Mouse (Mus musculus): ENCODE measurements around the gene Ugt1a6b. TPM values are rescaled to one million over a fixed set of nuclear protein-coding genes. Genes with fewer than 3 reads are reported as not detected.
"Not testable (repeated sequence)": the region's sequence is repeated elsewhere in the genome, so short reads cannot be mapped to it uniquely, and the experiment has no call there.

Gene Ugt1a6b
- polyA plus RNA-seq (2016; fragmentation: Nextera tagmentation; extraction: Ambion mirVana) = 0.47 and 1.0 TPM in 2 replicates

DNA sequence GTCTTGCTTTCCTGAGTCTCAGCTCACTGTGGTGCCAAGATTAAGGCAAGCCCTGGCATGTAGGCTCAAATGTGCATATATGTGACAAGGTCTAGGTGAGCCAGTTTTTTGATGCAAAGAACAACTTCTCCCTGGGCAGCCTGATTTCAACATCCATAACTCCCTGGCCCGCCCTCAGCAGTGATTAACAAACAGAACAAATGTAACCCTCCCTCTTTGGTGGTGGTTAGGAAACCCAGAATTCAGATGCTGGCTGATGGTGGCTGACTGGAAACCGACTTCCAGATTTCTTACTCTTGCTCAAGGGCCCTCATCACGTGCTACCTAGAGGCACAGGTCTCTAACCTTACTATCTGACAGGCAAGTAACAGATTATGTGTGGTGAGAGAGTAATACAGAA is at the start of gene Ugt1a6b:
Ugt1a6b (plus strand) TSS at position 234 of the 400 bp plus-strand sequence.
- WGBS = 54% methylated on average over 3 of the region's 3 CpGs
- ATAC-seq (ENCODE audit: low FRiP score); H3K4me2 ChIP-seq (replicated peaks); H3K4me1 ChIP-seq; H3K4me3 ChIP-seq; H3K36me3 ChIP-seq; H3K27ac ChIP-seq; H3K9ac ChIP-seq; H3K27me3 ChIP-seq; H3K9me3 ChIP-seq (replicated peaks): not testable (repeated sequence)

DNA sequence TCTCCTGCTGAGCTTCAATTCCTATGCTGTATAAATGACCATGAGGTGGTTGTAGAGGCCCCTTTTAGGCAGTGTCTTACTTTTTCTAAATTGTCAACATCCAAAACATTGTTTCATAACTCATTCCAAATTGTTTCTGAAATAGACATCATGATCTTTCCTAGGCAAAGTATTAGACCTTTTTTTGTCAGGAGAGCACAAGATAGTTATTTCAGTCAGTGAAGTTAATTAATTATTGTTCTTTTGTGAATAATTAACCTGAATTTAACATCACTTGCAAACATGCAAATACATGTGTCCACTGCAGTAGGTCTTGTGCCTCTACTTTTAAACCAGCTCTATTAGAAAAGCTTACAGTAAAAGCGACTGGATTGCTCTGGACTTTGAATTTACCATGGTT is 48.0 kb upstream of the Ugt1a6b start, which contains the start of gene Ugt1a10:
Ugt1a10 (plus strand) TSS at position 301 of the 400 bp plus-strand sequence.
- H3K27ac ChIP-seq = no peak within 1 kb of the TSS
- no peaks in the 10 kb centered on the region for H3K4me1 ChIP-seq
- H3K9me3 ChIP-seq (replicated peaks) = no peaks in the 10 kb centered on the region
- H3K9ac ChIP-seq = no peak within 1 kb of the TSS
- 81% methylated on average over 1 of the region's 1 CpGs for WGBS
- no peak for ATAC-seq (ENCODE audit: low FRiP score)
- H3K4me2 ChIP-seq (replicated peaks) = no peak within 1 kb of the TSS
- no peaks in the 10 kb centered on the region for H3K36me3 ChIP-seq
- H3K27me3 ChIP-seq = no peaks in the 10 kb centered on the region
- H3K4me3 ChIP-seq = no peak within 1 kb of the TSS

DNA sequence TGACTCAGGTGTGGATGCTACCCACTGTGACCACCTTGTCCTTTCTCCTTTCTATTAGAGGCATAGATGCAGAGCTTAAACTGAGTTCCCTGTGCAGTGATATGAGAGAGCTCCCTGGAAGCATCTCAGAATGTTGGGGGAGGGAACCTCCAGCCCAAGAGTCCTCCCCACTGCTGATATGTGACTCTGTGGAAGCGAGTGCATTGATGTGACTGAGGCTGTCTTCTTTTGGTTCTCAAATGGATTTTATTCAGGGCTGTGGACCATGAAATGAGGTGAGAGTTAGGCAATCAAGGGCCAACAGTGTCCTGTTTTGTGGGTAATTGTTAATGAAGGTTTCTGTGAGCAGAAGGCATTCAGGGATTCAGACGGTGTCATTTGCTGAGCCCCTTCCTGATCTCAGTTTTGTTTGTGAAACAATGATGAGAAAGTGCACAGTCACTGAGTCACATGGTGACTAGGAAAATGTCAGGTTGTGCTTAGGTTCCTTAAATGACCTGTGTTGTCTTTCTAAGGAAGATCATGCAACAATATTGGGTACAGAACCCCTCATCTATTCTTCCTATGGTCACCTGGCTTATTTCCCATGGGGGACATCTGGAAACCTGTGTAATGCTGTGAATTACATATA is 36.5 kb upstream of the Ugt1a6b start:
- not testable (repeated sequence) for H3K4me3 ChIP-seq; H3K36me3 ChIP-seq; H3K4me1 ChIP-seq; ATAC-seq (ENCODE audit: low FRiP score); H3K27ac ChIP-seq; H3K4me2 ChIP-seq (replicated peaks); H3K9ac ChIP-seq; H3K27me3 ChIP-seq; H3K9me3 ChIP-seq (replicated peaks)
- WGBS = 65% methylated on average over 1 of the region's 2 CpGs

DNA sequence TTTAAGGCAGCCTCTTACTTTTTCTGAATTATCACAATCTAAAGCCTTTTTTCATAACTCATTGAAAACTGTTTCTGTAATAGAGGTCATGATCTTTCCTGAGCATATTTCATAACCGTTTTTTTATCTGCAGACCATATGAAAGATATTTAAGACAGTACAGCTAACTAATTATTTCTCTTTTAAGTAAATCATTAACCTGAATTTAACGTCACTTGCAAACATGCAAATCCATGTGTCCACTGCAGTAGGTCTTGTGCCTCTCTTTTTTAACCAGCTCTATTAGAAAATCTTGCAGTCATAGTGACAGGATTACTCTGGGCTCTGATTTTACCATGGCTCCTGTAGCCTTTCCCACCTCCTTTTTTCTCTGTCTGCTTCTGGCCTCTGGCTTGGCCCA is 32.6 kb upstream of the Ugt1a6b start, which contains the start of gene Ugt1a9:
Ugt1a9 (plus strand) TSS at position 306 of the 400 bp plus-strand sequence.
- no peaks in the 10 kb centered on the region for H3K27me3 ChIP-seq
- H3K36me3 ChIP-seq = no peaks in the 10 kb centered on the region
- no peaks in the 10 kb centered on the region for H3K4me1 ChIP-seq
- no peak for ATAC-seq (ENCODE audit: low FRiP score)
- no peak within 1 kb of the TSS for H3K4me3 ChIP-seq
- no peak within 1 kb of the TSS for H3K27ac ChIP-seq
- no peak within 1 kb of the TSS for H3K9ac ChIP-seq
- WGBS = 85% methylated on average over 2 of the region's 2 CpGs
- H3K9me3 ChIP-seq (replicated peaks) = no peaks in the 10 kb centered on the region
- H3K4me2 ChIP-seq (replicated peaks) = no peak within 1 kb of the TSS

DNA sequence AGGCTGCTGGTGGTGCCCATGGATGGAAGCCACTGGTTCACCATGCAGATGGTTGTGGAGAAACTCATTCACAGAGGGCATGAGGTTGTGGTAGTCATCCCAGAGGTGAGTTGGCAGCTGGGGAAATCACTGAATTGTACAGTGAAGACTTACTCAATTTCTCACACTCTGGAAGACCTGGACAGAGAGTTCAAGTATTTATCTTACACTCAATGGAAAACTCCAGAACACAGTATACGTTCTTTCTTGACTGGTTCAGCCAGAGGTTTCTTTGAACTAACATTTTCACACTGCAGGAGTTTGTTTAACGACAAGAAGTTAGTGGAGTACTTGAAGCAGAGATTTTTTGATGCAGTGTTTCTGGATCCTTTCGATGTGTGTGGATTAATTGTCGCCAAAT is 32.1 kb upstream of the Ugt1a6b start:
- no peaks in the 10 kb centered on the region for H3K9me3 ChIP-seq (replicated peaks)
- H3K4me2 ChIP-seq (replicated peaks) = no peak overlapping the region
- H3K9ac ChIP-seq = no peak overlapping the region
- WGBS = 85% methylated on average over 4 of the region's 4 CpGs
- no peak overlapping the region for H3K27ac ChIP-seq
- H3K4me3 ChIP-seq = no peak overlapping the region
- H3K36me3 ChIP-seq = no peaks in the 10 kb centered on the region
- no peaks in the 10 kb centered on the region for H3K27me3 ChIP-seq
- ATAC-seq (ENCODE audit: low FRiP score) = no peak
- no peaks in the 10 kb centered on the region for H3K4me1 ChIP-seq

DNA sequence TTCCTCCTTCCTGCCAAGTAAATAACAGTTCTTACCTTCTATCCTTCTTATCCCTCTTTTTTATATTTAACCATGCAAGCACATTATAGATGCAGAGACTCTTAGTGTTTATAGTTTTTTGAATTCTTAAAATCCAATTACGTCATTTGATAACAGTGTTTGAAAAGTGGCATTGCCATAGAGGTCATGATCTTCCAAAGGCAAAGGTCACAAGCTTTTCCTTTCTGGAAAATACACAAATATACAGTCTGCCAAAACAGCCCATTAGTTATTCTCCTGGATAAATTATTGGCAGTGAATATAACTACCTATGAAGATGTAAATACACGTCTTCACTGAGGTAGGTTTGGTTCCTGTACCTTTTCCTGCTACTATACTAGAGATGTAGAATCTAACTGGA is 28.6 kb upstream of the Ugt1a6b start:
- Histone ChIP-seq H3K4me1 (no peaks in the 10 kb centered on the region), H3K36me3 (no peaks in the 10 kb centered on the region), H3K4me2 (replicated peaks) (no peak overlapping the region), H3K4me3 (no peak overlapping the region), H3K27me3 (no peaks in the 10 kb centered on the region), H3K9me3 (replicated peaks) (no peaks in the 10 kb centered on the region), H3K27ac (no peak overlapping the region), H3K9ac (no peak overlapping the region)
- 93% methylated on average over 2 of the region's 2 CpGs for WGBS
- ATAC-seq (ENCODE audit: low FRiP score) = no peak

DNA sequence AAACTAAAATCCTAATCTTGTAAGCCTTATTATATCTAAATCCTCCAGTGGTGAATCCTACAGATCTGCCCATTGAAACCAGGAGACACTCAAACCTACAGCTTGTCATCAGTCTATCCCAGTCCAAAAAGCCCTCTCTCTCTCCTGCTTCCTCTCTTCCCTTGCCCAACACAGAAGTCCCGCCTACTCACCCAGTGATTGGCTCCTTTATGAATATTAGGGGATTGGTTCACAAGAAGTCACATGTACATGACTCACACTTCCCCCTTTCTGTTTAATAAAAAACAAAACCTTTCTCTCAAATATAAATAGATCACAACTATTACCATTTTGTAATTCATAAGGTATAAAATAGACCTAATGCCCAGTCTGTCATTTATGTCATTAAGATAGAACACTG is 25.9 kb upstream of the Ugt1a6b start:
- Histone ChIP-seq H3K4me1 (no peaks in the 10 kb centered on the region), H3K4me3 (no peak overlapping the region), H3K4me2 (replicated peaks) (no peak overlapping the region), H3K9me3 (replicated peaks) (no peaks in the 10 kb centered on the region), H3K9ac (no peak overlapping the region), H3K27me3 (no peaks in the 10 kb centered on the region), H3K36me3 (no peaks in the 10 kb centered on the region), H3K27ac (no peak overlapping the region)
- WGBS = 80% methylated on average over 1 of the region's 1 CpGs
- no peak for ATAC-seq (ENCODE audit: low FRiP score)

DNA sequence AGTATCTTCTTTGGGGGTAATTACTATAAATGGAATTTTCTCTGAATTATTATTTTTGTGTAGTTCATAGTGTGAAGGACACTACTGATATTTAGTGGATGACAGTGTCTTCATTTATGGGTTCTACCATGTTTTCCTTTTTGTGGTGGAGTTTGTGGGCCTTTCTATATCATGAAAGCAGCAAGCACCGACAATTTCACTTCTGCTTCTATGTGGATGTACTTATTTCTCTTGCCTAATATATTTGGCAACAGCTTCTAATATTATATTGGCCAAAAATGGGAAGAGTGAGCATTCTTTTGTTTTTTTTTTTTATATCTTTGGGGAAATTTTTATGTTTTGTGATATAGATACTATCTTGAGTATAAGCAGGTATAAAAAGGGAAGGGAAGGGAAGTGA is 21.4 kb upstream of the Ugt1a6b start:
- Histone ChIP-seq H3K9ac (no peak overlapping the region), H3K36me3 (no peaks in the 10 kb centered on the region), H3K4me1 (no peaks in the 10 kb centered on the region), H3K9me3 (replicated peaks) (no peaks in the 10 kb centered on the region), H3K4me3 (no peak overlapping the region), H3K4me2 (replicated peaks) (no peak overlapping the region), H3K27me3 (no peaks in the 10 kb centered on the region), H3K27ac (no peak overlapping the region)
- WGBS = 96% methylated on average over 1 of the region's 1 CpGs
- ATAC-seq (ENCODE audit: low FRiP score) = no peak

DNA sequence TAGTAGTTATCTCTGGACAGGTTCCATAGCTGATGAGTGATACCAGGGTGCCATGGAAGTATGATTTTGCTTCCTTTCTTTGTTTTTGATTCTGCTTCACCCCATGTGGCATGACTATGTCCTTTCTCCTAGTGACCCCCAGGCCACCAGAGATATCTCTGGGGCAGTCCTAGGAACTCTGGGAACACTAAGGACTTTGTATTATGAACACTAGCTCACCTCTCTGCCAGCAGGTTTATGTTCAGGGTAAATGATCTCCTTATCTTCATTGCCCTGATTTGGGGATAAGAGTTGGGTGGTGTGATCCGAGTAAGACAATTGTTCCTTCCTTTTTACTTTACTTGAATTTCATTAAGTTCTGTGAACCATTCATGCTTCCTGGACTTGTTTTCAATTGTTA is 16.9 kb upstream of the Ugt1a6b start:
- no peak overlapping the region for H3K9ac ChIP-seq
- no peaks in the 10 kb centered on the region for H3K9me3 ChIP-seq (replicated peaks)
- no peak overlapping the region for H3K4me3 ChIP-seq
- no peak overlapping the region for H3K4me2 ChIP-seq (replicated peaks)
- 75% methylated on average over 1 of the region's 1 CpGs for WGBS
- no peaks in the 10 kb centered on the region for H3K36me3 ChIP-seq
- H3K27me3 ChIP-seq = no peaks in the 10 kb centered on the region
- no peak for ATAC-seq (ENCODE audit: low FRiP score)
- H3K27ac ChIP-seq = no peak overlapping the region
- no peaks in the 10 kb centered on the region for H3K4me1 ChIP-seq

DNA sequence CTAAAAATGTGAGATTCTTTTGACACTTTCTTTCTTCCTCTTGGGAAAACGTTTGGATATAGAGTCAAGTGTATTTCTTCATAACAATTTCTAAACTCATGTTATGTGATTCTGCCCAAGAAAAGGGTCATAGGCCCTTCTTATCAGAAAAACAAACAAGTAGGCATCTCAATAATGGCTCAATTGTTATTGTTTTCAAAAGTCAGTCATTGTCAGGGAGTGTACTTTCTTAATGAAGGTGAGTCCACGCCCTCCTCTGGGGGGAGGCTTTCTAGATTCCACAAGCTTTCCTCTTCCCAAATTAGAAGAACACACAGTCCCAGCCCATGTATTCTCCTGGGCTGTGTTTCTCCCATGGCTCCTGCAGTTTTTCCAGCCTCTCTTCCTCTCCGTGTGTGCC is 15.5 kb upstream of the Ugt1a6b start, which contains the start of gene Ugt1a8:
Ugt1a8 (plus strand) TSS at position 301 of the 400 bp plus-strand sequence.
- WGBS = 79% methylated on average over 3 of the region's 3 CpGs
- Histone ChIP-seq H3K27me3 (no peaks in the 10 kb centered on the region), H3K4me1 (no peaks in the 10 kb centered on the region), H3K27ac (no peak within 1 kb of the TSS), H3K4me3 (no peak within 1 kb of the TSS), H3K36me3 (no peaks in the 10 kb centered on the region), H3K9me3 (replicated peaks) (no peaks in the 10 kb centered on the region), H3K4me2 (replicated peaks) (no peak within 1 kb of the TSS), H3K9ac (no peak within 1 kb of the TSS)
- ATAC-seq (ENCODE audit: low FRiP score) = no peak

DNA sequence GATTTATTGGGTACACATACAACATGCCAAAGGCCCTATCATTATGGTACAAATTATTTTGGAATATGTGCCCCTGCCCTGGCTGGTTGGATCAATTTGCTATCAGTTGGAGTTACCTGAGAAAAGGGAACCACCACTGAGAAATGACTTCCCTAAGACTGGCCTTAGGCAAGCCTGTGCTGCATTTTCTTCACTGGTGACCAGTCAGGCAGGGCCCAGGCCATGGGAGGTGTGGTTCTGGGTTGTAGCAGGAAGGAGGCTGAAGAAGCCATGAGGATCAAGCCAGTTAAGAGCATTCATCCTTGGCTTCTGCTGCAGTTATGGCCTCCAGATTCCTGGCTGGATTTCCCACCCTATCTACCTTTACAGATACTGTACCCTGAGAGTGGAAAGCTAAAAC is 10.7 kb upstream of the Ugt1a6b start:
- no peak overlapping the region for H3K27ac ChIP-seq
- no peak overlapping the region for H3K9ac ChIP-seq
- ATAC-seq (ENCODE audit: low FRiP score) = no peak
- H3K9me3 ChIP-seq (replicated peaks) = no peaks in the 10 kb centered on the region
- no peaks in the 10 kb centered on the region for H3K27me3 ChIP-seq
- H3K4me2 ChIP-seq (replicated peaks) = no peak overlapping the region
- no peaks in the 10 kb centered on the region for H3K4me1 ChIP-seq
- no peak overlapping the region for H3K4me3 ChIP-seq
- no peaks in the 10 kb centered on the region for H3K36me3 ChIP-seq

DNA sequence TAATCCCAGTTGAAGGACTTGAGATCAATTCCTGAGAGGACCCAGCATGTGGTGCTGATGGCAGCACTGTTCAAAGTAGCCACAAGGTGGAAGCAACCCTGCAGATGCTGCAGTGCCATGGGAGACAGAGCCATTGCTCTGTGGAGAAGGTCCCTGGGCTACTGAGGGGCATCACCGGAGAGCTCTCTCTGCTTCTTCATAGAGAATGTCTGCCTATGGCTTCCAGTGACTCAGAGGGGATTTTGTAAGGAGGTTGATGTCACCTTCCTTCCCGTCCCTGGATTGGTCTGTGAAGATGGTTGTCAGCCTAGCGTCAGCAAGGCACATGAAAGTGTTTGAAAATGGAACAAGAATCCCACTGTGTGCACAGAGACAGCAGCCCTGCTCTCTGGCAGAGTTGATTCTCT is 8.8 kb upstream of the Ugt1a6b start:
- not testable (repeated sequence) for H3K27ac ChIP-seq; H3K27me3 ChIP-seq; H3K9me3 ChIP-seq (replicated peaks); H3K4me1 ChIP-seq; H3K4me2 ChIP-seq (replicated peaks); ATAC-seq (ENCODE audit: low FRiP score); H3K4me3 ChIP-seq; H3K9ac ChIP-seq; H3K36me3 ChIP-seq
- WGBS = 76% methylated on average over 3 of the region's 3 CpGs

DNA sequence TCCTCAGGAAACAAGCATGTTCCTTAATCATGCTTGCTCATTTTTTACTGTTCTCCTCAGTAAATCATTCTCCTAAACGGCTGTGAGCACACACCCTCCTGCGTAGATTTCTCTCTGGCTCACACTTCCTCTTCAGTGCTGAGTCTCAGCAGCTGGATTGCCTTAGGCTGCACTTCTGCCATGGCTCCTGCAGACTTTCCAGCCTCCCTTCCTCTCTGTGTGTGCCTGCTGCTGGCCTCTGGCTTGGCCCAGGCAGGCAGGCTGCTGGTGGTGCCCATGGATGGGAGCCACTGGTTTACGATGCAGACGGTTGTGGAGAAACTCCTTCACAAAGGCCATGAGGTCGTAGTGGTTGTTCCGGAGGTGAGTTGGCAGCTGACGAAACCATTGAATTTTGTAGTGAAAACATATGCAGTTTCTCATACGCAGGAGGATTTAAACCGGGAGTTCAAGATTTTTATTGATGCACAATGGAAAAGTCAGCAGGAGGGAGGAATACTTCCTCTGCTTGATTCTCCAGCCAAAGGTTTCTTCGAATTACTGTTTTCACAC is 8.0 kb upstream of the Ugt1a6b start, which contains the start of gene Ugt1a7c:
Ugt1a7c (plus strand) TSS at position 122 of the 552 bp plus-strand sequence.
- Histone ChIP-seq H3K4me3 (no peak within 1 kb of the TSS), H3K27me3 (no peaks in the 10 kb centered on the region), H3K27ac (no peak within 1 kb of the TSS), H3K4me1 (no peaks in the 10 kb centered on the region), H3K36me3 (no peaks in the 10 kb centered on the region), H3K9me3 (replicated peaks) (no peaks in the 10 kb centered on the region), H3K9ac (no peak within 1 kb of the TSS), H3K4me2 (replicated peaks) (no peak within 1 kb of the TSS)
- no peak for ATAC-seq (ENCODE audit: low FRiP score)
- 64% methylated on average over 10 of the region's 10 CpGs for WGBS
